Mouse (Mus musculus) macrophage (primary cell): ENCODE results near the gene Clic6. TPM values are rescaled to one million over a fixed set of nuclear protein-coding genes. Genes with fewer than 3 reads are reported as not detected.

Experiments used
- H3K27ac ChIP-seq: fragments of 350-480 bp; formaldehyde crosslinking; 2 replicates; pipeline ENCODE4 v1.9.0; 2021
- H3K36me3 ChIP-seq: fragments of 350-480 bp; formaldehyde crosslinking; 2 replicates; pipeline ENCODE4 v1.9.0; 2021; ENCODE audit errors: inconsistent target
- H3K4me3 ChIP-seq: fragments of 350-480 bp; formaldehyde crosslinking; 2 replicates; pipeline ENCODE4 v1.9.0; 2021; ENCODE audit errors: inconsistent target
- H3K79me2 ChIP-seq: fragments of 350-480 bp; formaldehyde crosslinking; 2 replicates; pipeline ENCODE4 v1.9.0; 2021; ENCODE audit errors: inconsistent target
- WGBS: methylation state at CpG from one replicate; pipeline ENCODE4 v1.1.7; 2026; ENCODE audit warnings: inconsistent platforms; ENCODE audit not compliant: missing documents; 5-methylcytosine and 5-hydroxymethylcytosine counted together
- polyA plus RNA-seq: library from polyadenylated mRNA; stranded (reverse); fragments of 250-400 nt; gene quantifications from 3 replicates; pipeline ENCODE4 v1.2.4, GENCODE M21; 2018; ENCODE audit warnings: inconsistent platforms
- total RNA-seq, 78 experiments: library from RNA; depleted of rRNA; stranded (reverse); fragments of 250-400 nt; gene quantifications; 1 replicate in 9 of 78; 2 replicates in 24 of 78; 3 replicates in 43 of 78; 4 replicates in 2 of 78; pipeline ENCODE4 v1.2.4; 2018; ENCODE audit warnings: inconsistent platforms in 56 of 78

The Clic6 gene
- total RNA-seq (2018; cell fraction: chromatin; rRNA removed): not detected
- not detected for total RNA-seq (2018; cell fraction: cytosol; rRNA removed)
- not detected for total RNA-seq (2018; cell fraction: nucleus; rRNA removed)
- not detected in 3 replicates for polyA plus RNA-seq

DNA sequence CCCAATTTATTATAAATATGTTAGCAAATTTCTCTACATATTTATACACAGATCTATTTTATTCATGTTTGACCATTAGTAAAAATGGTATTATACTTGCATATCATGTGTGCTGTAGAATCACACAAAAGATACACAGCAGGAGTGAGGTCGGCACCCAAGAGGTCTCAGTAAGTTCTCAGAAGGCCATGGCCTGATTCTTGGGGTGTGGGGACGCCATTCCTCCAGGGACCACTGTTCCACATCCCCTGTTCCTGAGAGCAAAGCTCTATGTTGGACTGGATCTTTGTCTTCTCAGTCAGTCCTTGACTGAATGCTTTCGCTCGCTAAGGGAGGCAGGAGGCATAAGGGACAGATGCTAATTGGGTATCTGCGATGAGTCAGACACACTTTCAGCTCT lies at the start of gene Clic6:
TSS of gene Clic6 (plus strand) at position 301 of the 400 bp plus-strand sequence.
- Histone ChIP-seq H3K27ac (no peak within 1 kb of the TSS), H3K79me2 (no peaks in the 10 kb centered on the region), H3K4me3 (no peak within 1 kb of the TSS), H3K36me3 (no peaks in the 10 kb centered on the region)
- WGBS: 92% methylated on average over 5 of the region's 5 CpGs

DNA sequence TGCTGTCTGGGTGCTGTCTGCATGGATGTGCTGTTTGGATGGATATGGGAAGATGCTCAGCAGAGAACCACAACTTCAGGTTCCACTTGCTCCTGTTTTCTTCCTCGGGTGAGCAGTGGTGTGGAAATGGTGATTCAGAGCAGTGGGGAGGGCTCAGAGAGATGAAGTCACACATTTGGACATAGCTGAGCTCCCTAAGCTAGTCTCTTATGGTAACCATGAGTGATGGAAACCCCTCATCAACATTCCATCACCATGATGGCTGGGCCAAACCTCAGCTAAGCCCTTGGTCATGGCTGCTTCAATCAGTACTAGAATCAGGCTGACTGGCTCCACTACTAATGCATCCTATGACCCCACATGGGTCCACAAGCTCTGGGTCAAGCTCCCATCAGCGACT lies 45.8 kb upstream of the Clic6 start:
- H3K79me2 ChIP-seq: no peaks in the 10 kb centered on the region
- WGBS: 56% methylated on average over 2 of the region's 2 CpGs
- no peak overlapping the region for H3K4me3 ChIP-seq

DNA sequence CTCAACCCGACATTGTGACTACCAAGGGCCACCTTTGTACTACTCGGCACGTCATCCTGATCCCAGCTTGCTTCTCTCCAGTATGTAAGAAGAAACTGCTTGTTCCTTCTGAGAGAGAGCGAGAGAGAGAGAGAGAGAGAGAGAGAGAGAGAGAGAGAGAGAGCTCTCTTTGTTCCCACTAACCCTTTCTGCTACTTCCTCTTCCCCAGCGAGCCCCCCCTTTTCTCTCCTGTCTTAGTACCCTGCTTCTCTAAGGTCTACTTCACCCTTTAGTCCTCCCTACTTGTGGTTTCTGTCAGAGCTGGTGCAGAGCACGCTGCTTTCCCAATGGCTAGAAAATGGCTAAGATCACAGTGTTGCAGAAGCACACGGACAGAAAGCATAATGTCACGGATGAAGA lies 45.3 kb upstream of the Clic6 start:
- WGBS: 8% methylated on average over 7 of the region's 8 CpGs

More for the DNA sequence above, 45.8 kb upstream of the Clic6 start:
- Histone ChIP-seq H3K27ac (no peak overlapping the region), H3K36me3 (no peaks in the 10 kb centered on the region)

DNA sequence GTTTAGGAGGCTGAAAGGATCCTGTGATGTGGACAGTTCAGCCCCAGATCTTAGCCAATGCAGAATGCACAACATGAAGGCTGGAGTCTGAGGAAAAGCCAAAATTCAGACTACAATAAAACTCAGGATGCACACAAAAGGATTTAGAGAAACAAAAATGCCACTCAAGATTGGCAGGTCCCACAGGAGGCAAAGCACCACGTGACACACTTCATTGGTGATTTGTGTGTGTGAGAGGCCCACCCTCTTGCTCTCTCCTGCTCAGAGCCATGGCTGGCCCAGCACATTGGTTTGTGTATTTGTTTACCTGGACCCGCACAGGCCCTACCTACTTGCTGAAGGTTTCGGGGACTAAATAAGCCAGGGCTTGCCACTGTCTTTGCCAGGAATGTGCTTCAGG lies 44.3 kb upstream of the Clic6 start:
- Histone ChIP-seq H3K36me3 (no peaks in the 10 kb centered on the region), H3K27ac (no peak overlapping the region), H3K4me3 (no peak overlapping the region), H3K79me2 (no peaks in the 10 kb centered on the region)
- WGBS: 81% methylated on average over 2 of the region's 3 CpGs

More for the DNA sequence above, 45.3 kb upstream of the Clic6 start:
- H3K79me2 ChIP-seq: no peaks in the 10 kb centered on the region
- H3K4me3 ChIP-seq: no peak overlapping the region
- H3K36me3 ChIP-seq: no peaks in the 10 kb centered on the region
- H3K27ac ChIP-seq: no peak overlapping the region

DNA sequence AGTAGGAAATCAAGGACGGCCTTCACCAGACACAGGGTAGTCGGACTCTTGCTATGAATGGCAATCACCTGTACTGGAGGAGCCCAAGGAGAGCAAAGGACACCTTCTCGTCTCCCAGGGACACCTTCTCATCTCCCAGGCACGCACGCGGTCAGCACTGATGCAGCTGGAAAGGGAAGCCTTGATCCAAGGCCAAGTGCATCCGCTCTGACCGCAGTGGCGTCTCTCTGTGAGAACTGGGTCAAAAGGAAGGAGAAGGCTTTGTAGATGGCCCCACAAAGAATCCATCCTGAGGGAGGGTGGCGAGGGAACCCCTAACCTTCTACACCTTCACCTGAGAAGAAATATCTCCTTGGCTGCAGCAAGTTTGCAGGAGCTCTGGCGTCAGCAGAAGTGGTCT lies 43.4 kb upstream of the Clic6 start:
- H3K36me3 ChIP-seq: no peaks in the 10 kb centered on the region
- WGBS: 95% methylated on average over 11 of the region's 11 CpGs

DNA sequence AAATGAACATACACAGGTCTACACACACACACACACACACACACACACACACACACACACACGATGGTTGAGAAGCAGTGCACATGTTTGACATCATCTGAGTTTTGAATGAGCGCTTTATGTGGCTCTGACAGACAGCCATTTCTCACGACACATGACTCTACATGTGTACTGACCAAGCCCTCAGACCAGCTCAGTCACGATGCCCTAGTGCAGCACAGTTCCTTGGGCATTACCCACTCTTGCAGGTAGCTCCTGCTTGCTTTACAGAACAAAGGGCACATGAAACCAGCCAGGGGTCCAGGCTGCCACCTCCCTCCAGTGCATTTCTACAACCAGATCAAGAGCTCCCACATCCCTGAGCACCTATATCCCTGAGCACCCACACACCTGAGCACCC lies 42.6 kb upstream of the Clic6 start:
- no peaks in the 10 kb centered on the region for H3K79me2 ChIP-seq
- H3K27ac ChIP-seq: no peak overlapping the region
- no peak overlapping the region for H3K4me3 ChIP-seq
- H3K36me3 ChIP-seq: no peaks in the 10 kb centered on the region
- WGBS: 94% methylated on average over 4 of the region's 4 CpGs

More for the DNA sequence above, 43.4 kb upstream of the Clic6 start:
- Histone ChIP-seq H3K4me3 (no peak overlapping the region), H3K79me2 (no peaks in the 10 kb centered on the region), H3K27ac (no peak overlapping the region)

DNA sequence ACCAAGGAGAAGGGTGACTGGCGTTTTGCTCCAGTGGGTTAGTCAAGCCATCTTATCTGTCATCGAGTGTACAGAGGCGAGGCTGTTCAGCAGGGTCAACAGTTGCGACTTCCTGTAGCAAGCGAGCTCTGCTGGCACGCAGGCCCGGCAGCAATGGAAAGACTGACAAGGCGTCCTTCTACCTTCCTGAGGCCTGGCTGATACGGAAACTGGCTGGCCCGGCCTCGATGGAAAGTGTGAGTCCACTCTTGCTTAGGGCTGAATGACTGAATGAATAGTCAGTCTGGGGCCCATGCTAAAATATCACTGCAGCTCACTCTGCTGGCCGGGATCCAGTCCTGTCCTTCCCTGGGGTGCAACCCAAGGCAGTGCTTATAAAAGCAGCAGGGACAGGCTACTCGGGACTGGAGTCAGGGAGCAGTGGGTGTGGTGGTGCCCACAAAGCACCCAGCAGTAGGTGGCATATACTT lies 41.9 kb upstream of the Clic6 start:
- 48% methylated on average over 13 of the region's 13 CpGs for WGBS
- no peak overlapping the region for H3K27ac ChIP-seq
- no peaks in the 10 kb centered on the region for H3K36me3 ChIP-seq
- H3K79me2 ChIP-seq: no peaks in the 10 kb centered on the region
- H3K4me3 ChIP-seq: no peak overlapping the region

DNA sequence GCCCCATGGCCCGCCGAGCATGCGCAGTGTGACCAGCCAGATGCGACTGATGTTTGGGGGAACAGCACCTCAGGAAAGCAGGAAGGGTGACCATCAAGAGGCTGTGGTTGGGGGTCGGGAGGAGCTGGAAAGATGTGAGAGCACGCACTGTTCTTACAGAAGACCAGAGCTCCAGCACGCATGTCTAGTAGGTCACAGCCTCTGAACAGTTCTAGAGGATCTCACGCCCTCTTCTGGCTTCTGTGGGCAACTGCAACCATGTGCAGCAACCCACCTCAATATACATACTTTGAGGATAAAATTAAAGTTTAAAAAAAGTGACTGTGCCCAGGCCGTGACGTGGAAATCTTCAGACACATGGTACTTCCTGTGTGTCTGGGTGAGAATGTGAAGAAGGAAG lies 40.2 kb upstream of the Clic6 start:
- no peaks in the 10 kb centered on the region for H3K36me3 ChIP-seq
- 82% methylated on average over 10 of the region's 10 CpGs for WGBS
- H3K27ac ChIP-seq: no peak overlapping the region
- no peak overlapping the region for H3K4me3 ChIP-seq
- no peaks in the 10 kb centered on the region for H3K79me2 ChIP-seq

DNA sequence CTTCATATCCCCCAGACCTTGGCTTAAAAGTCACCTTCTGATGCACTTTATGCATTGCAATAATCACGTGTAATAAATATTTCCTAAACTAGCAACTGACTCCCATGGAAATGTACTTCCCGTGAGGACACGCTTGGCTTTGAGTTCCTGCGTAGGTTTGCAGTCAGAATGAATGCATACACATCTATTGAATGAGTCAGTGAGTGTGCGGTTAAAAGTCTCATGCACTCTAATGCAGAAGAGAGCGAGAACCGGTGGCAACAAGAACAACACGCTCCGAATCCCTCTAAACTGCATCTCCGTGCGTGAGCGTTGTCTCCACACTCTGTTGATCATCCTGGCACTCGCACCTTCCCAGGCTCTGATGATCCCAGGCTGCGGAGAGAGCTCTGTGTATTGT lies 36.5 kb upstream of the Clic6 start:
- H3K4me3 ChIP-seq: no peak overlapping the region

DNA sequence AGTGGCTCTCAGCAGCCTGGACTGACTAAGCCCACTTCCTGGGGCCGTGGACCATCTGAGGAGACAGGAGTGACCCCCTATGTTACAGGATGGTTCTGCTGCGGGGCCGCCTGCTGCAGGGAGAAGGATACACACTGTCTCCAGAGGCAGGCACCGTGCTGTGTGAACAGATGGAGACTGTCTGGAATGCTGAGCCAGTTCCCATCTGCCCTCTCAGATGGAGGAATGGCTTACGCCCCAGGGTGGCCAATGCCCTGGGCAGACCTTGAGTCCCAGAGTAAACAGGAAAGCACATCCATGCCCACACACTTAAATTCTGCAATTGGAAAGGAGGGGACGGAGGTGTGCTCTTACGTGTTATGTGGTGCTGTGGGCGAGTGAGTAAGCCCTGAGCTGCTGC lies 35.2 kb upstream of the Clic6 start:
- 98% methylated on average over 8 of the region's 8 CpGs for WGBS
- Histone ChIP-seq H3K79me2 (no peaks in the 10 kb centered on the region), H3K27ac (no peak overlapping the region), H3K36me3 (no peaks in the 10 kb centered on the region), H3K4me3 (no peak overlapping the region)

More for the DNA sequence above, 36.5 kb upstream of the Clic6 start:
- no peaks in the 10 kb centered on the region for H3K36me3 ChIP-seq
- H3K27ac ChIP-seq: no peak overlapping the region
- whole genome bisulfite sequencing: 98% methylated on average over 14 of the region's 14 CpGs
- no peaks in the 10 kb centered on the region for H3K79me2 ChIP-seq

DNA sequence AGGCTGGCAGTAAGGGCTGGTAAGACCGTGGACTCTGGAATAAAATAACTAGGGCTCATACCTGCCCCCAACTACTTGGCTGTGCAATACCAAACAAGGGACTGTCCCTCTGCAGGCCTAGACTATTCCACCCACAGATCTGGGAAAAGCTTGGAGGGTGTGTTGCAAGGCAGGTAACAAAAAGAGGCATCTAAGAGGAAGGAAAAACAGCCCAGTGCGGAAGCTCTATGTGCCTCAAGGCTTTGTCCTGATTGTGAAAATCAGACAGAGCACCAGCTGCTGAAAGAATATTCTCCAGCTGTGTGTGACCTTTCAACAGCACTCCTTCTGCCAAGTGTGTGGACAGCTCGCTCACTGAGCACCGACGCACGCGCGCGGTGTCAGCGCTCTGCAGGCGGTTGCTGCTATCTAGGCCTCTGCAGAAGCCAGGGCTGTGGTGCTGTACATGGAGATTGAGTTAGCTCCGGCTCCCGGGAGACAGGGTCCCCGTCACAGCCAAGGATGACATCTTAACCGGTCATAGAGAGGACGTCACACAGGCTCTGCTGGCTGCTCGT lies 33.9 kb upstream of the Clic6 start:
- Histone ChIP-seq H3K36me3 (no peaks in the 10 kb centered on the region), H3K79me2 (no peaks in the 10 kb centered on the region), H3K27ac (no peak overlapping the region), H3K4me3 (no peak overlapping the region)
- 98% methylated on average over 17 of the region's 17 CpGs for WGBS

DNA sequence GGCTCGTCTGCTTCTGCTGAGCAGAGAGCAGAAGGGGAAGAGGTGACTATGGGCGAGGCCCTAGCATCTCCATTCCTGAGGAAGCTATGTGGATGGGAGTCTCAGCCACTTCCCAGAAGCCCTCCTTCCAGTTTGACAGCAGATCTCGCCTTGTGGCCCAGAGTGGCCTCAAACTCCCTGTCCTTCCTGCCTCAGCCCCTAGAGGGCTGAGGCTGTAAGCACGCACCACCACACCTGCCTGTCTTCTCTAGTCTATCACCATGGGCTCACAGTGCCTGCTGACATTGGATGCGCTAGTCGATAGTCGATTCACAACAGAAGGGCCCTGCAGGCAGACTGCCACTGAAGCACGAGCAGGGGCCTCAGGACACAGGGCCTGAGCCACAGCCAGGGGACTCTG lies 32.9 kb upstream of the Clic6 start:
- no peak overlapping the region for H3K27ac ChIP-seq
- H3K36me3 ChIP-seq: no peaks in the 10 kb centered on the region
- 92% methylated on average over 8 of the region's 8 CpGs for WGBS
- no peaks in the 10 kb centered on the region for H3K79me2 ChIP-seq
- no peak overlapping the region for H3K4me3 ChIP-seq

DNA sequence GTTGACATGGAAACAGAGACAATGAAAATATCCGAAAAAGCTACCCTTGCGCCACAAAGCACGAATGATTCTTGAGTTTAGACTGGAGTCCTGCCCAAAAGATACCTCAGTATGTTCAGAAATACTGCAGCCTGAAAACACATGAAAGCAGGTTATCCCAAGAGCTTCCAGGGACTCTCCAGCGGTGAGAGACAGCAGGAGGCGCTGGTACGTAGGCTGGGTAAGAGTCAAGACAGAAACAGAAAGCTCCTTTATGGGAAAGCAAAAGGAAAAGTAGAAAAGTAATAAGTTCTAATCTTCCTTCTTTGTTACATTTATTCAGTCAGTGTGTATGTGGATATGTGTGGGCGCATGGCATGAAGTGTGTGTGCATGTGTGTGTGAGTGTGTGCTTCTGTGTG lies 31.5 kb upstream of the Clic6 start:
- Histone ChIP-seq H3K27ac (no peak overlapping the region), H3K4me3 (no peak overlapping the region), H3K36me3 (no peaks in the 10 kb centered on the region), H3K79me2 (no peaks in the 10 kb centered on the region)
- WGBS: 84% methylated on average over 7 of the region's 7 CpGs

DNA sequence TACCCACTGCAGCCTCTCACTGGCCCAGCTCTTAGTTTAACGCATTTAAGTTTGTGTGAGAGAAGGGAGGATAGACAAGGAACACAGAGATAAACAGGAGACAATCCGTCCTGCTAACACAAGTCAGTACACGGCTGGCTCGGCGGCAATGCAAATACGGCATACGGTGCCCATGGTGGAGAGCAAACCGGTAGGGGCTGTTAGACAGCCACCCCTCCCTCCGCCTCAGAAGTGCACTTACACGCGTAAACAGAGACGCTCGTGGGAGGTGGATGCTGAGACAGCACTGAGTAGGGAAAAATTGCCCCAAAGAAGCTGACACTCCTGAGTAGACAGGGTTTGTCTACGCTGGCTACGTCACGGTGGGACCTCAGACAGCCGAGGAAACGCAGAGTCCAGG lies 31.0 kb upstream of the Clic6 start:
- Histone ChIP-seq H3K36me3 (no peaks in the 10 kb centered on the region), H3K27ac (no peak overlapping the region), H3K4me3 (no peak overlapping the region), H3K79me2 (no peaks in the 10 kb centered on the region)
- WGBS: 98% methylated on average over 18 of the region's 18 CpGs

DNA sequence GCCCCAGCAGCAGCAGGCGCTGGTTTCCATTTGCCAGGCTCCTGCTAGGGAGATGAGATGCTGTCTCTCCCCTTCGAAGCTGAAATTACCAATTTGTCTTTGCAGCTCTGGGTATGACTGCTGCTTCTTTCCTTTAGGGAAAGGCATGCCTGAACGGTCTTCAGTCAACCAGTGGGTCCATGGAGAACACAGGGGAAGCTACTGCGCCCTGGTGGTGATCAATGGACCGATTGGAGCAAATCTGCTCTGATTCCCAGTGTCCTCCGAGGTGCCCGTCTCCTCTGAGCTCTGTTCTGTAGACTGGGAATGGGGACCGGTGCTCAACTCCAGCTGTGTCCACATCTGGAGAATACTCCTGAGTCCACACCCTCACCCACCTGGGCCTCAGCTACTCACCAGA lies 30.0 kb upstream of the Clic6 start:
- H3K36me3 ChIP-seq: no peaks in the 10 kb centered on the region
- 96% methylated on average over 8 of the region's 8 CpGs for WGBS
- no peaks in the 10 kb centered on the region for H3K79me2 ChIP-seq

DNA sequence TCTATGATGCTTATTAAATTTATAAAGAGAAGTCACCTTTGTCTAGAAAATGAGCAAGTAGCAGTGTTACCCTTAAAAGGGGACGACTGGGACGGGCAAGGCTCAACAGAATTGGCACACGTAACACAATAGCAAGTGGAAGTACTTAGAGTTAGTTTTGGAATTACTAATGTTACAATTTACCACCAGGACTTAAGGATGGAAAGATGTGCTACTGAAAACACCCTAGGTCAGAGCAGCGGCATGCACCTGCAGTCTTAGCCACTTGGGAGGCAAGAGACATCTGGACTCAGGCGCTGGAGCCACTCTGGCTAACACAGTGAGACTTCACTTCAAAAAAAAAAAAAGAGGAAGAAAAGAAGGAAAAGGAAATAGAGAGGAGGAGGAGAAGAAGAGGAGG lies 29.6 kb upstream of the Clic6 start:
- Histone ChIP-seq H3K79me2 (no peaks in the 10 kb centered on the region), H3K27ac (no peak overlapping the region), H3K36me3 (no peaks in the 10 kb centered on the region), H3K4me3 (no peak overlapping the region)
- 92% methylated on average over 5 of the region's 5 CpGs for WGBS

More for the DNA sequence above, 30.0 kb upstream of the Clic6 start:
- Histone ChIP-seq H3K27ac (no peak overlapping the region), H3K4me3 (no peak overlapping the region)
